Mouse (Mus musculus) brain, embryonic 14.5 days (tissue): ENCODE data around the gene Inhbe.

Experiments used
- CTCF ChIP-seq: fragments of 200-500 bp; IDR thresholded peaks from 2 replicates; pipeline ENCODE4 v1.5.1; 2012; ENCODE audit warnings: inconsistent platforms, mild to moderate bottlenecking, moderate library complexity, borderline replicate concordance; ENCODE audit not compliant: insufficient read depth, insufficient read length; ENCODE audit errors: extremely low read depth
- POLR2A ChIP-seq: fragments of 200-500 bp; IDR thresholded peaks from 2 replicates; pipeline ENCODE4 v1.6.1; 2012; ENCODE audit warnings: mild to moderate bottlenecking, inconsistent platforms, borderline replicate concordance; ENCODE audit not compliant: poor library complexity, insufficient read depth, insufficient read length, severe bottlenecking; ENCODE audit errors: extremely low read depth

DNA sequence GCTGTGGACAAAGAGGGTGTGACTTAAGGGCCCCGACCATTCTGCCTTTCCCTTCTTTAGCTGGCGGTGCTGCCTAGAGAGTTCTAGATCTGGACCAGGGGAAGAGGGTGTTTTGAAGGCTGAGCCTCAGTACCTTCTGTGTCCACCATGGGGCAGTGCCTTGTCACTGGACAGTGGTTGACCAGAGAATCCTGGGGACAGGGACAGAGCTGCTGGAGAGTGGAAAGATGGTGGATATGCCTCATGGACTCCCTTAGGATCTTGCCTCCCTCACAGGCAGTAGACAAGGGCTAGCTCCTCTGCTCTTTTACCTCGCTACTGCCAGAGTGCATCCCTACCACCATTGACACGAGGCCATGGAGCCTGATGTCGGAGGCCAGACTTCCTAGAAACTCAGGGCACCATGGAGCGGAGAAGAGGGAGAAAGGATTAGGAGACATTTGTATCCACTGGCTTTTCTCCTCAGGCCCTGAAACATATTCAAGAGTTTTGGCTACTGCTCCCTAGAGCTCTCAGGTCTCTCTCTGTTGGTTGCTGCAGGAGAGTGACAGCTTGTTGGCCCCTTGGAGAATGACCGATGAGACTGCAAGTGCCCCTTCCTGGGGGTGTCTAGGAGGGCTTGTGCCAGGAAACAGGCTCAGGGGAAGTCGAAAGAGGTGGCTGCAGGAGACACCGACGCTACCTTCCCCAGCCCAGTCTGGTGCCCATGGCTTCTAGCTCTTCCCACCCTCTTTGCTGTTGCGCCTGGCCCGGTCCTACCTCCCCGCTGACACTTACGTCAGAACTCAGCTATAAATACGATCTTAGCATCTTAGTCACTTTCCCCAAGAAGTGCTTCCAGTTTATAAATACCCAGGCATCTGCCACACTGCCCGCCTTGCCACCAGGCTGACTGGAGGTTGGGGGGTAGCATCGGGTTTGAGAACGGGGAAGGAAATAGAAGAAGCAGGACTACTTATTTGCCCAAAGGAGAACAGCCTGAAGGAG, at the start of gene Inhbe:
- TF ChIP-seq CTCF (peak; percentile 35; the same call in 1 of the 2 replicates), POLR2A (no peak)
